Mouse (Mus musculus) left cerebral cortex, postnatal 10 days (tissue): ENCODE results near the gene Amdhd1. TPM values are rescaled to one million over a fixed set of nuclear protein-coding genes. Genes with fewer than 3 reads are reported as not detected.
"Not testable (repeated sequence)": the region's sequence is repeated elsewhere in the genome, so short reads cannot be mapped to it uniquely, and the experiment has no call there.

Experiments used
- DNase-seq, 2 experiments: peaks; one replicate each; pipeline ENCODE4 v3.0.0; 2021 to 2022; ENCODE audit warnings: low spot score in 2 of 2, mixed read lengths in 1 of 2; ENCODE audit errors: extremely low spot score in 1 of 2
- intact Hi-C: fragments of 180-260 bp; cut with DNase I; formaldehyde crosslinking; loops from one replicate; pipeline ENCODE4 v1.15.1; 2025
- total RNA-seq, 2 experiments: library from RNA; stranded (reverse); gene quantifications; 2 replicates each; pipeline ENCODE4 v1.2.3; 2021

Amdhd1 gene
- 1 to 10 TPM; 2.1 to 3.0 TPM for total RNA-seq

GRCm38 (mm10) chr10:93539775-93540430 is at the start of gene Amdhd1:
Amdhd1 (minus strand) TSS chr10:93540033.
- DNase-seq = peak; percentile 35 to 88
- intact Hi-C loops = loop anchor here (5.0 kb wide), 1 partner anchor 43 kb away; no protein-coding TSS in a partner anchor

GRCm38 (mm10) chr10:93589281-93589848 is 49.5 kb upstream of the Amdhd1 start, which contains the start of gene Snrpf:
Snrpf (minus strand) TSS chr10:93589706.
- peak; percentile 91 to 94 for DNase-seq
- intact Hi-C loops = no loop called here

GRCm38 (mm10) chr10:93588796-93589195 is 49.0 kb upstream of the Amdhd1 start:
- no peak for DNase-seq
- intact Hi-C loops = no loop called here

- intact Hi-C loops = loop anchor here (5.0 to 10.0 kb wide), 4 partner anchors 90 to 533 kb away; partner anchors contain the start of gene Hal
- peak; percentile 70 to 88 for DNase-seq
These were observed 37.5 kb upstream of the Amdhd1 start for GRCm38 (mm10) chr10:93577271-93577886.

- intact Hi-C loops = loop anchor here (5.0 to 10.0 kb wide), 4 partner anchors 89 to 531 kb away; partner anchors contain the start of gene Hal
- no peak for DNase-seq
These were observed 36.1 kb upstream of the Amdhd1 start for GRCm38 (mm10) chr10:93575960-93576359.

- no peak for DNase-seq
- intact Hi-C loops = loop anchor here (5.0 to 10.0 kb wide), 4 partner anchors 88 to 530 kb away; partner anchors contain the start of gene Hal
These were observed 35.1 kb upstream of the Amdhd1 start for GRCm38 (mm10) chr10:93574966-93575365.

- intact Hi-C loops = loop anchor here (10.0 kb wide), 1 partner anchor 527 kb away; no protein-coding TSS in a partner anchor
- DNase-seq = no peak
These were observed 32.4 kb upstream of the Amdhd1 start for GRCm38 (mm10) chr10:93572209-93572608.

GRCm38 (mm10) chr10:93568671-93569070 is 28.8 kb upstream of the Amdhd1 start:
- intact Hi-C loops = no loop called here
- no peak for DNase-seq

- intact Hi-C loops = no loop called here
- DNase-seq = no peak
These were observed 28.2 kb upstream of the Amdhd1 start for GRCm38 (mm10) chr10:93567841-93568566.

- no peak for DNase-seq
- intact Hi-C loops = no loop called here
These were observed 27.2 kb upstream of the Amdhd1 start for GRCm38 (mm10) chr10:93567066-93567465.

- intact Hi-C loops = no loop called here
- no peak for DNase-seq
These were observed 24.8 kb upstream of the Amdhd1 start for GRCm38 (mm10) chr10:93564518-93565090.

- intact Hi-C loops = no loop called here
- no peak for DNase-seq
These were observed 20.0 kb upstream of the Amdhd1 start for GRCm38 (mm10) chr10:93559786-93560185.

- DNase-seq, intact Hi-C loops: not testable (repeated sequence)
These were observed 18.1 kb upstream of the Amdhd1 start for GRCm38 (mm10) chr10:93557971-93558370.

- intact Hi-C loops = no loop called here
- no peak for DNase-seq
These were observed 12.8 kb upstream of the Amdhd1 start for GRCm38 (mm10) chr10:93552596-93552995.

GRCm38 (mm10) chr10:93549821-93550220 is 10.0 kb upstream of the Amdhd1 start:
- no peak for DNase-seq
- intact Hi-C loops = no loop called here

- intact Hi-C loops = no loop called here
- DNase-seq = peak; percentile 59 to 76
These were observed 9.2 kb upstream of the Amdhd1 start for GRCm38 (mm10) chr10:93548991-93549390.

GRCm38 (mm10) chr10:93547741-93548270 is 8.0 kb upstream of the Amdhd1 start:
- DNase-seq = no peak
- intact Hi-C loops = no loop called here

GRCm38 (mm10) chr10:93544172-93544571 is 4.3 kb upstream of the Amdhd1 start:
- no peak for DNase-seq
- intact Hi-C loops = loop anchor here (5.0 kb wide), 1 partner anchor 47 kb away; no protein-coding TSS in a partner anchor
